Mouse (Mus musculus): ENCODE measurements around the gene Pheta2. TPM values are rescaled to one million over a fixed set of nuclear protein-coding genes. Genes with fewer than 3 reads are reported as not detected.
A peak's percentile ranks its signal among the peaks of the same experiment; 100 is the strongest.

Pheta2 gene
- total and polyA plus RNA-seq, 2 experiments from 2014 or later = 1.1 to 1.4 TPM

GRCm38 (mm10) chr15:82347852-82348251 is 9.1 kb downstream of the Pheta2 start:
- H3K4me3 ChIP-seq (ENCODE audit: low read depth, low read length) = no peak overlapping the region
- H3K36me3 ChIP-seq (ENCODE audit: insufficient read depth) = peaks cover 31% of the 10 kb centered on the region
- no peaks in the 10 kb centered on the region for H3K27me3 ChIP-seq (ENCODE audit: insufficient read depth, low read length)
- no peak overlapping the region for H3K4me2 ChIP-seq (ENCODE audit: low read depth)
- no peak for DNase-seq
- peaks cover 18% of the 10 kb centered on the region for H3K4me1 ChIP-seq (ENCODE audit: insufficient read depth)
- no peaks in the 10 kb centered on the region for H3K9me3 ChIP-seq (ENCODE audit: low read length)
- no peak overlapping the region for H3K27ac ChIP-seq (ENCODE audit: low read depth, low read length)
- no peak overlapping the region for H3K9ac ChIP-seq
- ATAC-seq = no peak
- 93% methylated on average over 12 of the region's 12 CpGs for WGBS
- TF ChIP-seq CTCF (IDR thresholded peaks at IDR 0.05; ENCODE audit: low read depth) = no peak

GRCm38 (mm10) chr15:82348258-82348998 is 9.7 kb downstream of the Pheta2 start:
- no peaks in the 10 kb centered on the region for H3K27me3 ChIP-seq (ENCODE audit: insufficient read depth, low read length)
- H3K4me1 ChIP-seq (ENCODE audit: insufficient read depth) = peaks cover 24% of the 10 kb centered on the region
- whole genome bisulfite sequencing = 88% methylated on average over 8 of the region's 8 CpGs

GRCm38 (mm10) chr15:82348999-82349341 is 10.2 kb downstream of the Pheta2 start:
- DNase-seq = no peak
- Histone ChIP-seq H3K27me3 (ENCODE audit: insufficient read depth, low read length) (no peaks in the 10 kb centered on the region), H3K9me3 (ENCODE audit: low read length) (no peaks in the 10 kb centered on the region), H3K27ac (ENCODE audit: low read depth, low read length) (no peak overlapping the region), H3K4me2 (ENCODE audit: low read depth) (no peak overlapping the region), H3K9ac (no peak overlapping the region), H3K4me3 (ENCODE audit: low read depth, low read length) (no peak overlapping the region), H3K4me1 (ENCODE audit: insufficient read depth) (peaks cover 25% of the 10 kb centered on the region), H3K36me3 (ENCODE audit: insufficient read depth) (peaks cover 31% of the 10 kb centered on the region)
- no peak for ATAC-seq
- no peak for TF ChIP-seq CTCF (IDR thresholded peaks at IDR 0.05; ENCODE audit: low read depth)
- 89% methylated on average over 2 of the region's 2 CpGs for WGBS

More at GRCm38 (mm10) chr15:82348258-82348998, 9.7 kb downstream of the Pheta2 start:
- H3K4me2 ChIP-seq (ENCODE audit: low read depth) = no peak overlapping the region
- no peak overlapping the region for H3K4me3 ChIP-seq (ENCODE audit: low read depth, low read length)
- no peak overlapping the region for H3K27ac ChIP-seq (ENCODE audit: low read depth, low read length)
- no peak overlapping the region for H3K9ac ChIP-seq
- no peaks in the 10 kb centered on the region for H3K9me3 ChIP-seq (ENCODE audit: low read length)
- ATAC-seq = no peak
- TF ChIP-seq CTCF (IDR thresholded peaks at IDR 0.05; ENCODE audit: low read depth) = no peak
- peaks cover 31% of the 10 kb centered on the region for H3K36me3 ChIP-seq (ENCODE audit: insufficient read depth)
- no peak for DNase-seq

DNA sequence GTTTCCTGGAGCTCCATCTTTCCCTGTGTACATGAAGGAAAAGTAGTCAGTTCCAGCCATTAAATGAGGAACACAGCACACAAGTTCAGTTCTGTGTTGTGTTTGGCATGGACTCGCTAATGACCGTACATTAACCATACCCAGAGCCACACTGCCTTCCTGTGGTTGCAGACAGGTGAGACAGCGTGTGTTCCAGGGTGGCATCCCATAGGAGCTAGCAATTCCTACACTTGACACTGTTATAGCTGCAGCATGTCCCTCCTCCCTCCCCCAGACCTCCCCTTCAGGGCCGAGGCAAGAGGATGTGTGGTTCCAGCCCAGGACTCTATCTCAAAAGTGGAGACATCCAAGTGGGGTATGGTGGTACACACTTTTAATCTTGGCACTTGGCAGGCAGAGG is 11.6 kb downstream of the Pheta2 start:
- no peak for DNase-seq
- Histone ChIP-seq H3K27me3 (ENCODE audit: insufficient read depth, low read length) (no peaks in the 10 kb centered on the region), H3K9me3 (ENCODE audit: low read length) (no peaks in the 10 kb centered on the region), H3K27ac (ENCODE audit: low read depth, low read length) (no peak overlapping the region), H3K36me3 (ENCODE audit: insufficient read depth) (peaks cover 31% of the 10 kb centered on the region), H3K4me1 (ENCODE audit: insufficient read depth) (peaks cover 25% of the 10 kb centered on the region), H3K4me3 (ENCODE audit: low read depth, low read length) (no peak overlapping the region), H3K9ac (no peak overlapping the region), H3K4me2 (ENCODE audit: low read depth) (no peak overlapping the region)
- no peak for ATAC-seq
- 89% methylated on average over 4 of the region's 4 CpGs for WGBS
- no peak for TF ChIP-seq CTCF (IDR thresholded peaks at IDR 0.05; ENCODE audit: low read depth)

- Histone ChIP-seq H3K27me3 (ENCODE audit: insufficient read depth, low read length) (no peaks in the 10 kb centered on the region), H3K4me3 (ENCODE audit: low read depth, low read length) (no peak overlapping the region), H3K9ac (no peak overlapping the region), H3K4me1 (ENCODE audit: insufficient read depth) (peaks cover 23% of the 10 kb centered on the region), H3K9me3 (ENCODE audit: low read length) (no peaks in the 10 kb centered on the region), H3K36me3 (ENCODE audit: insufficient read depth) (peaks cover 31% of the 10 kb centered on the region), H3K27ac (ENCODE audit: low read depth, low read length) (no peak overlapping the region), H3K4me2 (ENCODE audit: low read depth) (no peak overlapping the region)
- 89% methylated on average over 3 of the region's 3 CpGs for WGBS
- no peak for ATAC-seq
- DNase-seq = no peak
- no peak for TF ChIP-seq CTCF (IDR thresholded peaks at IDR 0.05; ENCODE audit: low read depth)
Observed at GRCm38 (mm10) chr15:82351480-82351879, 12.7 kb downstream of the Pheta2 start.

- H3K4me2 ChIP-seq (ENCODE audit: low read depth) = peak overlapping the region; percentile 78
- H3K9ac ChIP-seq = peak overlapping the region; percentile 99
- H3K27ac ChIP-seq (ENCODE audit: low read depth, low read length) = peak overlapping the region; percentile 88; the same call in 1 of the 2 replicates
- peaks cover 11% of the 10 kb centered on the region for H3K4me1 ChIP-seq (ENCODE audit: insufficient read depth)
- 28% methylated on average over 14 of the region's 14 CpGs for WGBS
- no peaks in the 10 kb centered on the region for H3K9me3 ChIP-seq (ENCODE audit: low read length)
- peak overlapping the region; percentile 97 for H3K4me3 ChIP-seq (ENCODE audit: low read depth, low read length)
- no peaks in the 10 kb centered on the region for H3K27me3 ChIP-seq (ENCODE audit: insufficient read depth, low read length)
- ATAC-seq (no peak), DNase-seq (no peak)
- TF ChIP-seq CTCF (IDR thresholded peaks at IDR 0.05; ENCODE audit: low read depth) = no peak
- peaks cover 26% of the 10 kb centered on the region for H3K36me3 ChIP-seq (ENCODE audit: insufficient read depth)
Observed at GRCm38 (mm10) chr15:82353078-82353744, 14.5 kb downstream of the Pheta2 start.

DNA sequence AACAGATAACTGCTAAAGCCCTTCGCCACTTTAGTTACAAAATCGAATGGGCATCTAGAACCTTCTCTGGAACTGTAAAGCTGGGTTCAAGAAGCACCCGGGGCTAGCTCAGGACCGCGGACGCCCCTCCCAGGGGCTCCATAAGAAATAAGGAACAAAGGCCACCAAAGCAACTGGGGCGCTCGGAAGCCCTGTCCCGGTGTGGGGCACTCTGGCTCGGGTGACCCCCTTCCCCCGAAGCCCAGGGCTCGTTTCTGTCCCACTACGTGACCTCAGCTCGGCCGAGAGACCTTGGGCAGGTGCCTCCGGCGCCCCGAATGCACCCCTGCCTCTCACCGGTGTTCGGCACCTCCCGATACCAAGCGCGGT is 15.0 kb downstream of the Pheta2 start:
- peak; percentile 34 for DNase-seq
- TF ChIP-seq CTCF (IDR thresholded peaks at IDR 0.05; ENCODE audit: low read depth) = no peak

More for the DNA sequence above, 15.0 kb downstream of the Pheta2 start:
- H3K4me2 ChIP-seq (ENCODE audit: low read depth) = peak overlapping the region; percentile 78
- no peaks in the 10 kb centered on the region for H3K27me3 ChIP-seq (ENCODE audit: insufficient read depth, low read length)
- under 1% methylated on average over 23 of the region's 23 CpGs for WGBS
- H3K4me3 ChIP-seq (ENCODE audit: low read depth, low read length) = peak overlapping the region; percentile 97
- ATAC-seq = peak; percentile 30
- H3K9ac ChIP-seq = peak overlapping the region; percentile 99
- H3K9me3 ChIP-seq (ENCODE audit: low read length) = no peaks in the 10 kb centered on the region
- peaks cover 21% of the 10 kb centered on the region for H3K36me3 ChIP-seq (ENCODE audit: insufficient read depth)
- H3K27ac ChIP-seq (ENCODE audit: low read depth, low read length) = peak overlapping the region; percentile 88
- H3K4me1 ChIP-seq (ENCODE audit: insufficient read depth) = peaks cover 11% of the 10 kb centered on the region

Measured in forebrain, postnatal 0 days (tissue).